Mouse (Mus musculus) heart, adult 2 months (tissue): ENCODE data around the gene A930004D18Rik. TPM values are rescaled to one million over a fixed set of nuclear protein-coding genes. Genes with fewer than 3 reads are reported as not detected.

Source experiments
- DNase-seq, 2 experiments: peaks; one replicate each; pipeline ENCODE4 v3.0.0; 2021
- H3K27ac ChIP-seq: fragments of 200-600 bp; 2 replicates; pipeline ENCODE4 v1.8.1; 2022
- H3K27me3 ChIP-seq: fragments of 200-500 bp; 2 replicates; pipeline ENCODE4 v1.6.1; 2012; ENCODE audit warnings: mild to moderate bottlenecking, low read length, inconsistent platforms, mixed read lengths; ENCODE audit not compliant: control insufficient read depth, insufficient read depth
- H3K36me3 ChIP-seq: fragments of 200-500 bp; 2 replicates; pipeline ENCODE4 v1.6.1; 2012; ENCODE audit warnings: low read length, inconsistent platforms; ENCODE audit not compliant: control insufficient read depth, insufficient read depth
- H3K4me1 ChIP-seq: fragments of 200-500 bp; 2 replicates; pipeline ENCODE4 v1.6.1; 2011; ENCODE audit warnings: low read length; ENCODE audit not compliant: control insufficient read depth, insufficient read depth
- H3K4me3 ChIP-seq: fragments of 200-600 bp; 2 replicates; pipeline ENCODE4 v1.8.1; 2022
- H3K79me2 ChIP-seq: fragments of 200-500 bp; replicated peaks from 2 replicates; pipeline ENCODE4 v1.6.1; 2012; ENCODE audit warnings: mild to moderate bottlenecking, inconsistent platforms, low read length, moderate library complexity, mixed read lengths; ENCODE audit not compliant: control insufficient read depth, insufficient read depth
- H3K9ac ChIP-seq: fragments of 200-500 bp; 2 replicates; pipeline ENCODE4 v1.6.1; 2012; ENCODE audit warnings: low read depth, mild to moderate bottlenecking, control low read depth, inconsistent platforms, low read length, mixed read lengths
- CTCF ChIP-seq: fragments of 200-600 bp; IDR thresholded peaks from 2 replicates; pipeline ENCODE4 v1.8.1; 2022; ENCODE audit warnings: antibody characterized with exemption, mild to moderate bottlenecking, moderate library complexity
- EP300 ChIP-seq: fragments of 200-500 bp; IDR thresholded peaks from 2 replicates; pipeline ENCODE4 v1.6.1; 2011; ENCODE audit warnings: low read depth, low read length, control low read depth; ENCODE audit not compliant: insufficient read depth
- POLR2A ChIP-seq: fragments of 200-500 bp; IDR thresholded peaks from 2 replicates; pipeline ENCODE4 v1.6.1; 2011; ENCODE audit warnings: mild to moderate bottlenecking, low read depth, low read length, control low read depth; ENCODE audit not compliant: insufficient read depth
- WGBS: fragments of 180-500 bp; shearing (Covaris S2); methylation state at CpG from one replicate; pipeline ENCODE4 v1.1.7; 2018; 5-methylcytosine and 5-hydroxymethylcytosine counted together
- intact Hi-C: fragments of 180-260 bp; cut with DNase I; formaldehyde crosslinking; loops from one replicate; pipeline ENCODE4 v1.15.1; 2025
- polyA plus RNA-seq: library from polyadenylated mRNA; depleted of rRNA; stranded (reverse); fragments of >200 nt; gene quantifications from 2 replicates; pipeline ENCODE4 v1.2.3, GENCODE M21; 2012
- total RNA-seq, 2 experiments: library from RNA; stranded (reverse); gene quantifications; 2 replicates each; pipeline ENCODE4 v1.2.3; 2021

Gene A930004D18Rik
- total and polyA plus RNA-seq, 3 experiments = 2.2 to 4.5 (median 3.4) TPM

GRCm38 (mm10) chr2:18030581-18030980 lies 7.0 kb downstream of the A930004D18Rik start:
- H3K79me2 ChIP-seq = no peaks in the 10 kb centered on the region
- 82% methylated on average over 8 of the region's 8 CpGs for WGBS
- intact Hi-C loops = loop anchor here (5.0 kb wide), 1 partner anchor 662 kb away; the partner anchor contains the start of gene Spag6
- TF ChIP-seq CTCF = no peak
- no peak for TF ChIP-seq EP300
- no peak for TF ChIP-seq POLR2A
- no peaks in the 10 kb centered on the region for H3K36me3 ChIP-seq
- DNase-seq = no peak
- peaks cover 3% of the 10 kb centered on the region for H3K4me1 ChIP-seq
- H3K9ac ChIP-seq = no peak overlapping the region
- no peak overlapping the region for H3K27ac ChIP-seq
- no peaks in the 10 kb centered on the region for H3K27me3 ChIP-seq
- H3K4me3 ChIP-seq = no peak overlapping the region

- Histone ChIP-seq H3K9ac (no peak overlapping the region), H3K36me3 (no peaks in the 10 kb centered on the region), H3K4me3 (no peak overlapping the region), H3K79me2 (no peaks in the 10 kb centered on the region), H3K27ac (no peak overlapping the region), H3K4me1 (peaks cover 3% of the 10 kb centered on the region), H3K27me3 (no peaks in the 10 kb centered on the region)
- WGBS = 97% methylated on average over 7 of the region's 7 CpGs
- TF ChIP-seq POLR2A = no peak
- TF ChIP-seq CTCF = no peak
- TF ChIP-seq EP300 = no peak
- intact Hi-C loops = loop anchor here (2.0 to 10.0 kb wide), 6 partner anchors 27 to 738 kb away; partner anchors contain the start of genes Bmi1, Dnajc1 and Spag6
- no peak for DNase-seq
These were observed 7.9 kb downstream of the A930004D18Rik start for GRCm38 (mm10) chr2:18029656-18030055.

DNA sequence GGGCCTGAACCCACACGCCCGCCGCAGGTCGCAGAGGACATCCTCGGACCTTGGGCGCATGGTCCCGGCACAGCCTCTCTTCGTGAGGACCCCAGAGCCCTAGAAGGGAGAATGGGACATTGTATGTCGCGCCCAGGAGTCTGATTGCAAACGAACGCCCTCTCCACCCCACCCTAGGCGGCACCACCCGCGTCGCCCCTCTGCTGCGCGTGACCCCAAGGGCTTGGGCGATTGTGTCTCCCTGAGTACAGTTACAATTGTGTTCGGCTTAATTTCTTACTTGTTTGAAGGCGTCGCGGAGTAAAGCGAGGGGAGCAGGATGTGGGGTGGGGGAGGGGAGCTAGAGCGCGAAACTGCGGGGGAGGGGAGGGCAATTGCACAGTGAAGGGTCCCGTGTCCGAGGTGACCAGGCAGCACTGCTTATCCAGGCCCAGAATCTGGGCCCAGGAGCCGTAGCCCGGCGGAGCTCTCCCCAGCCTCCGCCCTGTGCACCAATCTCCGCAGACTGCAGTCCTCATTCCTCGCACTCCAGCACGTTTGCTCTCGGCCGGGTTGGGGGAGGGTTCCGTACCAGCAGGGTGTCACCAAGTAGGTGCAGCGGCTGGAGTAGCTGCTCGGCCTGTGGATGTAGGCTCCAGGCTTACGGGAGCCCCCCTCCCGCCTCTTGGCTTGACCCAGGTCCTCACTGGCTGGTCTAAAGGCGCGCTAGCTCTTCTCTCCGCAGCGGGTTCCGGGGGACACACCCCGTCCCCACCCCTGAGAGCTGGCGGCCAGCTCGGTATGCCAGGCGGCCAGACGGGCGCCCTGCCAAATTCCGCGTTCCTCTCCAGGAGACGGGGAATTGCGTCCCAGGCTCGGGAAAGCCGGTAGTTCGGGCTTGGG lies 9.2 kb downstream of the A930004D18Rik start:
- peak overlapping the region; percentile 83 for H3K4me3 ChIP-seq
- no peaks in the 10 kb centered on the region for H3K27me3 ChIP-seq
- no peaks in the 10 kb centered on the region for H3K36me3 ChIP-seq
- intact Hi-C loops = loop anchor here (1.0 to 10.0 kb wide), 6 partner anchors 19 to 739 kb away; partner anchors contain the start of genes Bmi1 and Dnajc1
- no peak for TF ChIP-seq CTCF
- TF ChIP-seq EP300 = 0 out of 2 replicates have a peak, but pooled peaks have one; percentile 18
- peak; percentile 86 for TF ChIP-seq POLR2A
- H3K4me1 ChIP-seq = peaks cover 3% of the 10 kb centered on the region
- DNase-seq = peak; percentile 95
- H3K9ac ChIP-seq = peak overlapping the region; percentile 73
- H3K27ac ChIP-seq = peak overlapping the region; percentile 97
- H3K79me2 ChIP-seq = no peaks in the 10 kb centered on the region
- WGBS = under 1% methylated on average over 61 of the region's 61 CpGs

DNA sequence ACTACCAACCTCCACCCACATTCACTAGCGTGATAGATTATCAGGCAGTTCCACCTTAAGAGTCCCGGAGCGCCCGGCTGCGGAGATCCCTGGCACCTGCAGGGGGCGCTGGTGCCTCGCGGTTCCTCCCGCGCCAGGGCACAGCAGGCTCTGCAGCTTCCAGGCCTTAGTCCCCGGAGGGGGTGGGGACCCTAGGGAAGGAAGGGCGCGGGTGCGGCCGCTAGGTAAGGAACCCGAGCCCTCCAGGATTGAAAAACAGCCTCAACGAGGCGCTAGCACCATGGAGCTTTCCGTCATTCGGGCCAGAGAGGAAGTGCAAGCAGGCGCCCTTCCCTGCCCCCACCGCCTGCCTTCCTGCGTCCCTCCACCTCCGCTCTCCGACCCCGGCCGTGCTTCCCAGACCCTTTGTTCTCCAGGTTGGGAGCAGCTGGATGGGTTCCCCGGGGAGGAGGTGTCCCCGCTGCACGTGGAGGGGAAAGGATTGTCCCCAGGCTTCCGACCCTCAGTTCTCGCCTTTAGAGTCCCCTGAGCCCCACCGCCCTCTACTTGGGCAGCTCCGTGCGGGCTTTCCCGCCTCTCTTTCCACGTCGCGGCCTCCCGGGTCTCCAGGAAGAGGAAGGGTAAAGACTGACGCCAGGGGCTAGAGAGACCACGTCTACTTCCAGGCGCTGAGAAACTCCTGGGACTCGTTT lies 9.9 kb downstream of the A930004D18Rik start:
- peak overlapping the region; percentile 83 for H3K4me3 ChIP-seq
- peak overlapping the region; percentile 97 for H3K27ac ChIP-seq
- peak; percentile 62 for TF ChIP-seq POLR2A
- no peak; the same call in none of the 2 replicates for TF ChIP-seq EP300
- peak; percentile 99 for TF ChIP-seq CTCF
- H3K9ac ChIP-seq = peak overlapping the region; percentile 73
- DNase-seq = peak; percentile 96 to 98
- H3K36me3 ChIP-seq = no peaks in the 10 kb centered on the region
- intact Hi-C loops = loop anchor here (1.0 to 10.0 kb wide), 10 partner anchors 20 to 740 kb away; partner anchors contain the start of genes Bmi1 and Dnajc1
- peaks cover 3% of the 10 kb centered on the region for H3K4me1 ChIP-seq
- H3K79me2 ChIP-seq = no peaks in the 10 kb centered on the region
- WGBS = under 1% methylated on average over 44 of the region's 44 CpGs
- no peaks in the 10 kb centered on the region for H3K27me3 ChIP-seq

GRCm38 (mm10) chr2:18026116-18026947 lies 11.2 kb downstream of the A930004D18Rik start:
- no peaks in the 10 kb centered on the region for H3K79me2 ChIP-seq
- H3K4me1 ChIP-seq = peaks cover 1% of the 10 kb centered on the region; the same call in 1 of the 2 replicates
- WGBS = under 1% methylated on average over 44 of the region's 44 CpGs
- TF ChIP-seq EP300 = no peak
- 0 out of 2 replicates have a peak, but pooled peaks have one; percentile 4 for TF ChIP-seq POLR2A
- TF ChIP-seq CTCF = 0 out of 2 replicates have a peak, but pooled peaks have one; percentile 6
- peak overlapping the region; percentile 97 for H3K27ac ChIP-seq
- intact Hi-C loops = loop anchor here (2.0 to 10.0 kb wide), 5 partner anchors 174 to 741 kb away; partner anchors contain the start of genes Bmi1 and Dnajc1
- no peaks in the 10 kb centered on the region for H3K27me3 ChIP-seq
- peak; percentile 76 to 81 for DNase-seq
- H3K9ac ChIP-seq = peak overlapping the region; percentile 58
- peak overlapping the region; percentile 83 for H3K4me3 ChIP-seq
- H3K36me3 ChIP-seq = no peaks in the 10 kb centered on the region
